Mouse (Mus musculus) erythroid progenitor cell, adult 5-6 weeks (primary cell): Measurements from ENCODE around the gene Gm10720. TPM values are rescaled to one million over a fixed set of nuclear protein-coding genes. Genes with fewer than 3 reads are reported as not detected.
"Not testable (repeated sequence)": the region's sequence is repeated elsewhere in the genome, so short reads cannot be mapped to it uniquely, and the experiment has no call there.

ENCODE experiments used
- ATAC-seq: replicated peaks from 2 replicates; pipeline ENCODE4 v1.8.0; 2016; ENCODE audit warnings: moderate number of reproducible peaks, mild to moderate bottlenecking, moderate TSS enrichment, inconsistent platforms; ENCODE audit not compliant: poor library complexity, low FRiP score, severe bottlenecking
- total RNA-seq, 2 experiments: library from RNA; stranded (forward) in 1 of 2; stranded (reverse) in 1 of 2; fragments of 150-400 nt in 1 of 2; fragments of 186-747, 209-891 nt in 1 of 2; gene quantifications; 2 replicates each; pipeline versions ENCODE4 v1.2.3 to v1.2.4; 2015 to 2017; ENCODE audit warnings: low replicate concordance in 2 of 2

Gm10720 gene
- total RNA-seq (2015; ENCODE audit: low replicate concordance) = not detected in 2 replicates
- 1.3 TPM in 1 of 2 replicates, not detected in the other for total RNA-seq (2017; ENCODE audit: low replicate concordance)

- ATAC-seq = not testable (repeated sequence)
Observed at GRCm38 (mm10) chr9:3015354-3015753, at the start of gene Gm10720. Gene Gm10720, plus strand, starts transcription at chr9:3015654.

GRCm38 (mm10) chr9:3000445-3000972, 14.9 kb upstream of the Gm10720 start, which contains the start of gene Gm10722:
Gene Gm10722, plus strand, starts transcription at chr9:3000922.
- not testable (repeated sequence) for ATAC-seq

GRCm38 (mm10) chr9:3001006-3001405, 14.4 kb upstream of the Gm10720 start:
- not testable (repeated sequence) for ATAC-seq

GRCm38 (mm10) chr9:3001948-3002659, 13.3 kb upstream of the Gm10720 start:
- peak; percentile 48; the same call in 1 of the 2 replicates for ATAC-seq

- ATAC-seq = not testable (repeated sequence)
Observed at GRCm38 (mm10) chr9:3002794-3003396, 12.6 kb upstream of the Gm10720 start, which contains the start of gene Gm11168. Gene Gm11168, plus strand, starts transcription at chr9:3003346.

- peak; percentile 50 for ATAC-seq
Observed at GRCm38 (mm10) chr9:3006179-3006578, 9.3 kb upstream of the Gm10720 start.

- not testable (repeated sequence) for ATAC-seq
Observed at GRCm38 (mm10) chr9:3006636-3007035, 8.8 kb upstream of the Gm10720 start.

- ATAC-seq = peak; percentile 38
Observed at GRCm38 (mm10) chr9:3007272-3007671, 8.2 kb upstream of the Gm10720 start.

- peak; percentile 48 for ATAC-seq
Observed at GRCm38 (mm10) chr9:3009331-3009730, 6.1 kb upstream of the Gm10720 start.

GRCm38 (mm10) chr9:3012054-3012621, 3.3 kb upstream of the Gm10720 start:
- peak; percentile 58 for ATAC-seq

GRCm38 (mm10) chr9:3012733-3013279, 2.6 kb upstream of the Gm10720 start, which contains the start of gene Gm10721:
Gene Gm10721, plus strand, starts transcription at chr9:3013140.
- peak; percentile 56 for ATAC-seq

- ATAC-seq = not testable (repeated sequence)
Observed at GRCm38 (mm10) chr9:3015896-3016295, 442 bp downstream of the Gm10720 start.

- not testable (repeated sequence) for ATAC-seq
Observed at GRCm38 (mm10) chr9:3017108-3017507, 1.7 kb downstream of the Gm10720 start, which contains the start of gene Gm10719. Gene Gm10719, plus strand, starts transcription at chr9:3017408.

GRCm38 (mm10) chr9:3018944-3019343, 3.5 kb downstream of the Gm10720 start:
- ATAC-seq = not testable (repeated sequence)

GRCm38 (mm10) chr9:3019835-3020727, 4.6 kb downstream of the Gm10720 start:
- peak; percentile 57 for ATAC-seq

- not testable (repeated sequence) for ATAC-seq
Observed at GRCm38 (mm10) chr9:3022316-3023008, 7.0 kb downstream of the Gm10720 start.

- not testable (repeated sequence) for ATAC-seq
Observed at GRCm38 (mm10) chr9:3023312-3023984, 8.0 kb downstream of the Gm10720 start, which contains the start of gene Gm10718. Gene Gm10718, plus strand, starts transcription at chr9:3023547.
